Mouse (Mus musculus): ENCODE data around the gene Ier3. TPM values are rescaled to one million over a fixed set of nuclear protein-coding genes. Genes with fewer than 3 reads are reported as not detected.
A peak's percentile ranks its signal among the peaks of the same experiment; 100 is the strongest.

Gene Ier3
- total RNA-seq (2021), result 1 to 10 TPM; 5.4 to 5.7 TPM
- long read RNA-seq, experiment 1, partial matches to known transcripts, result 0 of 3 reads
- long read RNA-seq, experiment 1, other reads (novel, unspliced or antisense), result 1 of 3 reads
- long read RNA-seq, experiment 2, result 0 reads

DNA sequence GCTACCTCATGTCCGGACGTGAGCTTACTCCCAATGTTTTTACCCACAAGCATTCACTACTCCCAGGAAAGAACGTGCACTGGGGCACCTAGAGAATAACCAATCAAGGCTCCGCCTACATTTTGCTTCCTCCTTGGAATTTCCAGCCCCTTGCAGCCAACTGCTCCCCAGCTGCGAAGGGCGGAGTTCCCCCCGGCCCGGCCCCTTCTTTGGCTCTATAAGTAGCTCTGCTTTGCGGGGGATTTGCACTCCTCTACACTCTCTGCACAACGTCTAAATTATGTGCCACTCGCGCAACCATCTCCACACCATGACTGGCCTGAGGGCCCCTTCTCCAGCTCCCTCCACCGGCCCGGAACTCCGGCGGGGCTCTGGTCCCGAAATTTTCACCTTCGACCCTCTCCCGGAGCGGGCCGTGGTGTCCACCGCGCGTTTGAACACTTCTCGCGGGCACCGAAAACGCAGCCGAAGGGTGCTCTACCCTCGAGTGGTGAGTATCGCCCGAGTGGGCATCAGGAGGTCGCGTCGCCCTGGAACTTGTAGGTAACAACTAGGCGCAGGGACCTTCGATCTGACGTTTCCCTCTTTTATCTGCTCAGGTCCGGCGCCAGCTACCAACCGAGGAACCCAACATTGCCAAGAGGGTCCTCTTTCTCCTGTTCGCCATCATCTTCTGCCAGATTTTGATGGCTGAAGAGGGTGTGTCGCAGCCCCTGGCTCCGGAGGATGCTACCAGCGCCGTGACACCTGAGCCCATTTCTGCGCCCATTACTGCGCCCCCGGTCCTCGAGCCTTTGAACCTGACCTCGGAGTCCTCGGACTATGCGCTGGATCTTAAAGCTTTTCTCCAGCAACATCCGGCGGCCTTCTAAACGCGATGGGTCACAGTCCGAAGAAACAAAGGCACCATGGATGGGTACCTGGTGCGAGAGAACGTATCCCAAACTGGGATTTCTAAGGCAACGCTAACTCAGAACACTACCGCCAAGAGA, at the start of gene Ier3:
Ier3 (plus strand) TSS at position 246 of the 992 bp plus-strand sequence.
- peak; percentile 64 to 69 for DNase-seq (ENCODE audit: low spot score in 2 of 2)
- intact Hi-C loops (cut with DNase I), result loop anchor here (10.0 kb wide), 1 partner anchor 153 kb away; the partner anchor contains the start of gene Gnl1

DNA sequence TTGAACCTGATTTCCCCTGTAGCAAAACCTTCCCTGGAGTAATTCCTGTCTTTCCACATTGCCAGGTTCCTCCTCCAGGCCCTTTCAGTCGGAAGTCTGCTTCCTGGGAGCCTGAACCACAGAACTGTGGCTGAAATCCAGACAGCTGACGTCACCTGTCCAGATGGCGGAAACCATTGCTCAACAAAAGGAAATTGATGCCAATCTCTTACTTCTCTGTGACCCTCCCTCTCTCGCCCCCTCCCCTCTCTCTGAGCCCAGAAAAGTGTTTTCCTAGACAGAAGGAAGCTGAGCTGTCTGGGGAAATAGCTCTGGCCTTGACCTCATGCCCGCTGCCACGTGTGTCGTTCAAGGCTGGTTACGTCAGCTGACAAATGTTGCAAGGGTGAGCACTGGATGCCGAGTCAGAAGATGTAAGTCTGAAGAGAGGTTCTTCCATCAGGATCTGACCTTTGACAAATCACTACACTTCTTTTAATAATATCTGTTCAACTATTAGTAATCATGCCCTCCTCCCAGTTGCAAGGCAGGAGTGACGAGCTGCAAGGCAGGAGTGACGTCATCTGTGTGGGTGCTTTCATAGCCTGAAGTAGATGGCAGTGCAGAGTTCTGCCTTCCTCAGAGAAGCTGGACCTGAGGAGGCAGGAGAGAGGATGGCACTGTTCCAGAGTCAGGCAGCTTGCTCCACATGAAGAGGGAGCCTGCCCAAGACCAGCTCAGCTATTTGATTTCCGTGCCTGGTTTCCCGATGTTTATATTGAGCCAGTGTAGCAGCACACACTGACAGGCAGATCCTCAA, 44.5 kb upstream of the Ier3 start:
- DNase-seq (ENCODE audit: low spot score in 2 of 2), result peak; percentile 70 to 71
- intact Hi-C loops (cut with DNase I), result no loop called here

DNA sequence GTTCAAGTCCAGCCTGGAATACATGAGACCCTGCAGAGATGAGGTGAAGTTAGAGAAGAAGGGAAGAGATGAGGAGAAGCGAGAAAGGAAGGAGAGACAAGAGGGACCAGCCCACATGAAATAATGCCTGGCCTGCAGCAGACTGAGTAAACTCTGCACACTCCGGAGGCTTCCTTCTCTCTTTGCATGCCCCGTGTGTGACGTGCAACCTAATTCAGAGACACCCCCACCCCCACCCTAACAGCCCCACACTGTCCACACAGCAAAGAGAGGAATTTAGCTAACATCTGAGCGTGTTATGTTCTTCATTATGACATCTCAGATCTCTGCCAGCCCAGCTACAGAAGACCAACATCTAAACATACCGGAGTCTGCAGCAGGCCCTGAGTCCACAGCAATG, 42.5 kb upstream of the Ier3 start:
- intact Hi-C loops (cut with DNase I), result no loop called here

DNA sequence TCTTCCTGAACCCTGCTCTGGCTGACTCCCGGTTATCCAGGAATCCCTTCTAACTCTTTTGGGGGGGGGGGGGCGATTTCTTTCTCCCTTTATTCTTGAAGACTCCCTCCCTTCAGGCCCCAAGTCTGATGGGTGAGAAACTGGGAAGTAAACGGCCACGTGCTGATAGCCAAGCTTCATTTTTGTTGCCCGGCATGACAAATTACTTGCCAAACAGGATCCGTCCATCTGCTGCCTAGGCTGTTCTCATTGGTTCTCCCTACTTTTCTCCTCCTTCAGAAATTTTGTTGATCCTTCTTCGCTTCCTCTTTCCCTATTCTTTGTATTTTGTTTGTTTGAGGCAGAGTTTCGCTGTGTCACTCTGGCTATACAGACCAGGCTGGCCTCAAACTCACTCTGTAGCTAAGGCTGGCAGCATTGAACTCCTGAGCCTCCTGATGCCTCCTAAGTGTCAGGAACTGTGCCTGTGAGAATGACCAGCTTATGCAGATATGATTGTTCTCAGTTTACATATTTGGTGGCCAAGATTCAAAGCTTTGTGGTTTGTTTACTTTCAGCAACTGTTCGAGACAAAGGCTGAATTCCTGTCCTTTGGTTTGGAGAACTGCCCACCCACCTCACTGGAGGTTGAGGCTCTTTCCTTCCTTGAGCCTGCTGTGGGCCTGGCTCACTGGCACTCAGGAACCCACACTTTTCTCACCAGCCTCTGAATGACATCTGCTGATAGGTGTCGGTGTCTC, 41.8 kb upstream of the Ier3 start:
- no peak for DNase-seq (ENCODE audit: low spot score in 2 of 2)
- intact Hi-C loops (cut with DNase I), result no loop called here

More for the DNA sequence above, 42.5 kb upstream of the Ier3 start:
- no peak for DNase-seq (ENCODE audit: low spot score in 2 of 2)

DNA sequence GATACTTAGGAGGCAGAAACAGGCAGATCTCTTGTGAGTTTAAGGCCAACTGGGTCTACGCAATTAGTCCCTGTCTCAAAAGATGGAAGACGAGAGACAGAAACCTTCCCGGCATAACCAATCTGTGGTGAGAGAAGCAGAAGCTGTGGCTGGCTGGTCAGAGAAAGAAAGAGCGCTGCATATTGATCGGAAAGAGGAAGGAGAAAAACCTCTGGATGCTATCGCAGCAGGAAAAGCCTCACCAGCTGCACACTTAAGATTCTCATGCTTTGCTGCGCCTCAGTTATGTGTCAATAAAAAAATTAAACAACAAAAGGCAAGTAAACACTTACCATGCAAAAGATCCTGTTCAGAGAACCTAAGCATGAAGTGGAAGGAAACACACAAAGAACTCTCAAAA, 41.1 kb upstream of the Ier3 start:
- intact Hi-C loops (cut with DNase I), result no loop called here
- DNase-seq (ENCODE audit: low spot score in 2 of 2), result no peak

DNA sequence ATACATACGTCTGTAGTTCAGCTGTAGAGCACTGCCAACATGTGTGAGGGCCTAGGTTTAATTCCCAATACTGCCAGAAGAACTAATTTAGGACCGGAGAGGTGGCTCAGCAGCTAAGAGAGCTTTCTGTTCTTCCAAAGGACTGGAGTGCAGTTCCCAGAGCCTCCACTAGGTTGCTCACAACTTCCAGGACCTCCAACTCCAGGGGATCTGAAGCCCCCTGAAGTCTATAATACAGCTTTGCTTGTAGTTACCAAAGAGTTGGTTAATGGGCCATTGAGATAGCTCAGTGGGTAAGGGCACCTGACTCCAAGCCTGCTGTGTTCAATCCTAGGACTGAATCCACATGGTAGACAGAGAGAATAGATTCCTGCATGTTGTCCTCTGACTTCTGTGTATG, 39.1 kb upstream of the Ier3 start:
- intact Hi-C loops (cut with DNase I), result no loop called here
- DNase-seq (ENCODE audit: low spot score in 2 of 2), result no peak

DNA sequence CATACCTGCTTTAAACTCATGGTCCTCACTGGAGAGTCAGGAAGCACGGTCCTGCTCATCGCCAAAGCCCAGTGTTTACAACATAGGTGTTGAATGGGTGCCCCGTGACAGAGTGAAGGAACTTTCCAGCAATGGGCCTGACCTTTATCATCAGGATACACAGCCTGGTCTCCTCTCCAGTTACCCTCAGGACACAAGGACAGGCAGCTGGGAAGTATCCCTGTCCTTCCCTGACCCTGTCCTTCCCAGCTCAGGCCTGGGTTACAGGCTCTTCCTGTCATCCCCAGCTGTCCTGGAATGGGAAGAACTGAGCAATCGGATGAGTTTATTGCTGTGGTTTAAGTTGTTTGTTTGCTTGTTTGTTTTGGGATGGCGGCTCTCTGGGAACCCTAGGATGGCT, 38.6 kb upstream of the Ier3 start:
- intact Hi-C loops (cut with DNase I), result no loop called here
- DNase-seq (ENCODE audit: low spot score in 2 of 2), result no peak

DNA sequence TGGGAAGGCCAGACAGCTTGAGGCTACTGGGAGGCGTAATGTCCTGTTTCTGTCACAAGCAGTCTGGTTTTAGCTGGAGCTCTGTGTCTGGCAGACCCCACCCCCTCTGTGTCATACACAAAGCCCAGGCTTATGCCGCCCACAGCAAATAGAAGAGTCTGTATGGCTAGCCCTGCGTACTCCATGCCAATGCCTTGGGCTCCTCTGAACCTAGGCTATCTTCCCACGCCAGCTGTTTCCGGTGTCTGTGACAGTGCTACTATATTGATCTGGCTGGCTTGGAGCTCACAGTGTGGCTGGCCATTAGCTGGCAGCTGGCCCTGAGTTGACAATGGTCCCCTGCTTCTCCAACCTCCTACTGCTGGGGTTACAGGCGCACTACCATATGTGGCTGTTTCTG, 37.5 kb upstream of the Ier3 start:
- DNase-seq (ENCODE audit: low spot score in 2 of 2), result peak; percentile 23 to 61
- intact Hi-C loops (cut with DNase I), result no loop called here

DNA sequence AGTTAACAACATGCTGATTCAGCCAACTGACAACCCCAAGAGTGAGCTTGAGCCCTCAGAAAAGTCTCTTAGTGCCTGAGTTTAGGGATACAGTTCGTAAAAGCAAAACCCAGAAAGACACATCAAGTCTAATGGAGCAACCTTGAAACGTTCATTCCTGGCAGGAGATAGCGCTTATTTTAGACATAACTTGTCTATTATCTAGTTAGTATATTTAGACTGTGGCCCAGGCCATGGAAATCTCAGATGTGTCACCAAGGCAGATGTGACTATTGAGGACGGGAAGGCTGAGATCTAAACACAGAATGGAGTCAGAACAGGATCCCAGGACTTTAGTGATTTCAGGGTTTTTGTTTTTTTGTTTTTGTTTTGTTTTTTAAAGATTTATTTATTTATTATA, 36.3 kb upstream of the Ier3 start:
- intact Hi-C loops (cut with DNase I), result no loop called here
- DNase-seq (ENCODE audit: low spot score in 2 of 2), result no peak

DNA sequence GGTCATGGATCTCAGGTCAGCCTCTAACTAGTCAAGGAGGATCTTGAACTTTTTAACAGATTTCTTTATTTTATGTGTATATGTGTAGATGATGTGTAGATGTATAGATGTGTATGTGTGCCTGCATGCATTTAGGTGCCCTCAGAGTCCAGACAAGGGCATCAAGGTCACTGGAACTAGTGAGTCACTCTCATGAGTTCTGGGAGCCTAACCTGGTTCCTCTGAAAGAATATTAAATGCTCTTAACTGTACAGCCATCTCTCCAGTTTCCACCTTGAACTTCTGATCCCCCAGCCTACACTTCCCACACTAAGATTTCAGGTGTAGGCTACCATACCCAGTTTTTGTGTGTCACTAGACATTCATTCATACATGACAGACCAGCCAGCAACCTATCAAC, 34.0 kb upstream of the Ier3 start:
- DNase-seq (ENCODE audit: low spot score in 2 of 2), result no peak
- intact Hi-C loops (cut with DNase I), result no loop called here

DNA sequence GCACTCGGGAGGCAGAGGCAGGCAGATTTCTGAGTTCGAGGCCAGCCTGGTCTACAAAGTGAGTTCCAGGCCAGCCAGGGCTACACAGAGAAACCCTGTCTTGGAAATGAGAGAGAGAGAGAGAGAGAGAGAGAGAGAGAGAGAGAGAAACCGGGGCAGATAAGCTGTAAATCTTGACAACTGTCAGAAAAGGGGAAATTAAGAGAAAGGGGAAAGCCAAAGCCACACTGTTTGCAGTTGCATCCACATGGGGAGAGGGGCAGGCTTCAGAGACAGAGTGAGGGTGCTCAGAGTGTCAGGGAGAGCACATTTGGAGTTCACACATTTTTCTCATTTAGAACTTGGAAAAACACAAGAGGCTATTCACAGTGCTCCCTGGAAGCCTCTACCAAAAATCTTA, 33.5 kb upstream of the Ier3 start:
- intact Hi-C loops (cut with DNase I), result no loop called here
- no peak for DNase-seq (ENCODE audit: low spot score in 2 of 2)

DNA sequence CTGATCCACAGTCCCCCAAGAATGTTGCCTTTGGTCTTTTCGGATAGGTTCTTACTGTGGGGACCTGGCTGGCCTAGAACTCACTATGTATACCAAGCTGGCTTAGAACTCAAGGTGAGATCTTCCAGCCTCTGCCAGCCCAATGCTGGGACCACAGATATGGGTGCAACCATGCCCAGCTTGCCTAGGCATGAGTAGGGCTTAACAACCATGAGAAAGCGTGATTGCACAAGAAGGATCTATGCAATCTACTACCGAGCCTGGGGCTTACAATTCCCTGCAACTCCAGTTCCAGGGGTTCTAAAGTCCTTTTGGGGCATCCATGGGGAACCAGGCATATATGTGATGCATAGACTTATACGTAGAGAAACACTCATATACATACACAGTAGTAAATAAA, 30.6 kb upstream of the Ier3 start:
- intact Hi-C loops (cut with DNase I), result no loop called here
- DNase-seq (ENCODE audit: low spot score in 2 of 2), result no peak

DNA sequence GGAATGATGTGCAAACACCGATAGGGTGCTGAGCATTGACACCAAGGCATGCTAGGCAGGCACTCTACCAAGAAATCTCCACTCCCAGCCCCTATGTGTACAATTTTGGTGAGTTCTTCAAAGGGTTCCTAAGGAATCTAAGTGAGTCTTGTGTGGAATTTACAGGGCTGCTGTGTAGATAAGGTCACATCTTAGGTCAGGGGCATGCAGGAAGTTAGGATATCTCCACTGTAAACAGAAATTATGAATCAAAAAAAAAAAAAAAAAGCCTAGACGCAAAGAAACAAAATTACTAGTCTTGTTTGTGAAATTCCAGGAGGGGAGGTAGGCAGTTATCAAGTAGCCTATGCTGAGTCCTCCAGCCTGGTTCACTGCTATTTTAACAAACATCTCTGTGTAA, 28.6 kb upstream of the Ier3 start:
- intact Hi-C loops (cut with DNase I), result no loop called here
- DNase-seq (ENCODE audit: low spot score in 2 of 2), result no peak

DNA sequence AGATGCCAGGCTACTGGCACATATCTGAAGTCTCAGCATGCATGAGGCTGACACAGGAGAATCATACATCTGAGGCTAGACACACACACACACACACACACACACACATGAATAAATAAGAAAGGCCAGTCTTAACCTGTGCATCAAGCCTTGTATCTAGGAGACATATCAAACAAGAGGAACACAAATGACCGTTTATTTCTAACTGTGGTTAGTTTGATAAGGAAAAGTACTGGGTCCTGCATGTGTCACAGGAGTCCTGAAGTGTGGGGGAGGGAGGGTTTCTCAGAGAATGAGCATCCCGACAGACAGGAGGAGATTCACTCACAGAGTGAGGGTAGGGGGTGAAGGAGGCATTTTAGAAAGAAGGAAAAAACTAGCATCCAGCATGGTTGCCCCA, 26.4 kb upstream of the Ier3 start:
- no peak for DNase-seq (ENCODE audit: low spot score in 2 of 2)
- intact Hi-C loops (cut with DNase I), result no loop called here

DNA sequence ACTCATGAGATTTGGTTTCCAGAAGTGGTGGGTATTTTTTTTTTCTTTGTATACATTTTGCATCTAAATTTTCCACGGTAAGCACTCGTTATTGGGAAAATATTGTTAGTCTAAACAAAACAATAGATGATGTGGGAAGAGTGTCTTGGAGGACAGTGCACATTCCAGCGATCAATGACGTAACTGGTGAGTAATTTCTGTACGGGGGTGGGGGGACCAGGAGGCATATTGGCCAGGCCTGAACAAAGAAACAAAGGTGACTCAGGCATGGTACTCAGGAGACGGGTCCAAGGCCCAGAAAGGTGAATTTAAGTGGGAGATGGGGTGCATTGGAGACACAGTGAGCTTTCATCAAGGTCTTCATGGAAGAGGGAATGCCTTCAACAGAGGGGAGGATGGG, 25.8 kb upstream of the Ier3 start:
- DNase-seq (ENCODE audit: low spot score in 2 of 2), result no peak
- intact Hi-C loops (cut with DNase I), result no loop called here

DNA sequence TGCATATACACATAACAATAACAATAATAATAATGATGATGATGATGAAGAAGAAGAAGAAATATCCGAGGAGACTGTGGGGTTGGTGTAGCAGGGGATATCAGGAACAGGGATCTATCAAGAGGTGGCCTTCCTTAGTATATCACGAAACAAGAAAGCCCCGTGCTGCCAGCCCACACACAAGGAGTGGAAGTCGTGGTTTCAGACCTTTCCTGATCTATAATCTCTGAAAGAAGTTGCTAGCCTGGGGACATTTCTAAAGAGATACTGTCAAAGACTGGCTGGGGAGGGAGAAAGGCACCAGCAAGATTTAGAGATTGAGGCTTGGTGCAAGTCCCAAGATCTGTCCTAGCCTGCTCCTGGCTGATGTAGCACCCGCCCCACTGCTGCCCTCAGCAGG, 24.6 kb upstream of the Ier3 start:
- no peak for DNase-seq (ENCODE audit: low spot score in 2 of 2)
- intact Hi-C loops (cut with DNase I), result no loop called here

DNA sequence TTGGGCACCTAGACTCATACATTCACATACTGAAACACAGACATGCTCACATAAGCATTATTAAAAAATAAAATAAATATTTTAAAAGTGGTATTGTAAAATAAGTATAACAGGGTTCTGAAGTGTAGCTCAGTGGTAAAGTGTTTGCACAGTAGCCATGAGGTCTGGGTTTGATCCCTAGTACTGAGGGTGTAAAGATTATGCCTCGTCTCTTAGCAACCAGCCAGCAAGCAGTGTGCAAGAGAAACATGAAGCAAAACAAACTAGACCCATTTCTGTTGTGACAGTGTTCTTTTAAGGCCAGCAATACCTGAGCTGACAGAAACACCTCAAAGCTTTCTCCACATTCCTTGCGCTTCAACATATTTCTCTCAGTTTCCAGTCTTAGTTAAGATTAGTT, 20.6 kb upstream of the Ier3 start:
- intact Hi-C loops (cut with DNase I), result no loop called here
- DNase-seq (ENCODE audit: low spot score in 2 of 2), result no peak

DNA sequence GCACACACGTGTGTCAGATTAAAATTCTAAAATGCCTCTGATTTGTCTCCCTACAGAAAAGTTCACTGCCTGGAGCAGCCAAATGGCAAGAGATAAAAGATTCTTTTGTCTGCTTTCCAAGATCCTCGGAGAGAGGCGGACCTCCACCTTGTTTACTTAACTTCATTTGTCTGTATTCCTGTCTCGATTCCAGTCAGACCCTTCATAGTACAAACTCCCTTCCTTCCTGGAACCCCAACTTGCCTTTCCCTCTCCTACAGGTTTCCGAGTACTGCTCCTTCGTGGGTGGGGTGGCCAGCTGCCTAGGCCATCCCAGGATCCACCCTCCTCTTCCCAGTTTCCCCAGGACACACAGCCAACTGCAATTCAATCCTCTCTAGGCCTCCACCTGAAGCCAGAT, 18.5 kb upstream of the Ier3 start:
- intact Hi-C loops (cut with DNase I), result no loop called here

DNA sequence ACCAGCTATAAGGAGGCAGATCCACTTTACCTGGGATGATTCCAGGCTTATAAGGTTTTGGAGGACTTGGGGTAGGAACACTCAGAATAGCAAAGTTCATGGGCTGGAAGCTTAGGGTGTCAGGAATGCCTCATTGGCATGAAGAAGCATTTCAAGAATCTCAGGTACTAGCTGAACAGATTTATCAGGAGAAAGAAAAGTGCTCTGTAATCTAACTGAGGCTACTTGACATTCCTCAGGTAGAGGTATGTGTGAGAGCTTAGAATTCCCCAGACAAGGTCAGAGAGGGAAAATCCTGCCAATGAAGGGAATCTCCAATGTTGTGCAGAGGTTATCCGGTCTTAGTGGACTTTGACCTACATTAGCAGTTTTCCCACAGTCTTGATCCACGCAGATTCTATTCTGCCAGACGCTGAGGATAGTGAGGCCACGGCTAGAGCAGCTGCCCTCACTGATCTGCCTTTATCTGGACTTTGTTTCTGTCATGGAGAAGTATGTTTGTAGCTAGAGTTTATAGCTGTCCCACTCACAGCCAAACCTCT, 17.6 kb upstream of the Ier3 start:
- intact Hi-C loops (cut with DNase I), result no loop called here
- no peak for DNase-seq (ENCODE audit: low spot score in 2 of 2)

More for the DNA sequence above, 18.5 kb upstream of the Ier3 start:
- DNase-seq (ENCODE audit: low spot score in 2 of 2), result no peak
